Mouse (Mus musculus): ENCODE measurements around the gene Srgap2. TPM values are rescaled to one million over a fixed set of nuclear protein-coding genes. Genes with fewer than 3 reads are reported as not detected.

Srgap2 gene
- polyA plus RNA-seq (2017; shearing (Covaris generic)): 10 to 100 TPM; 49.7 to 55.6 TPM

DNA sequence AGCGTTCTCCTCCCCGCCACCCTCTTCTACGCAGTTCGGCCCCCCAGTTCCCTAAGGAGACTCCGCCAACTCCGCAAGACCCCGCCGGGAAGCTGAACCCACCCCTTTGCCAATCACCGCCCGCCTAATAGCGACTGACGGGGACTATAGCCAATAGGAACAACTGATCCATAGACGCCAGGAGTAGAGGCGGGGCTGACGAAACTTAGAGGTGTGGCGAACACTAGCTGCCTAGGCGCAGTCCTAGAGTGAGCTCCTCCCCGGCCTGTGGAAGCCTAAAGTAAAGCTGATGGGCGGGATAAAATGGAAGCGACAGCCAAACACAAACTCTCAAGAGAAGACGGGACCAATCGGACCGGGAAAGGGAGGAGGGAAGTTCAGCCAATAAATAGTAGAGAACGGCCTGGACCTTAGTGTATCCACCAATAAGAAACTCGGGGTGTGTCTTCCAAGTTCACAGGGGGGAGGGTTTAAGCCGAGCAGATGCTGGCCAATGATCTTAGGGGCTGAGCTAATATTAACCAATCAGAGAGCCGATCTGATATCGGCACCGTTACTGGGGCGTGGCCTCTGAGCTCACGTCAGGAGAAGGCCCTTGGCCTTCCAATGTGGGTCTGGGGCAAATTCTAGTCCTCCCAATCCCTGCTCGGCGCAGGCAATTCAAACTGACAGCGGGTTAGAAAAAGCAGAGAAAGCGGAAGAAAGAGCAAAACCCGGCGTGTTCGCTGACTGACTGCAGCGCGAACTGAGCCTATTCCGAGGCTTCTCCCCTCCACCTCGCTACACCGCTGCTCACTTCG, at the start of gene Srgap2, which contains the start of gene Fam72a:
Gene Srgap2 (minus strand): TSS at position 72 of the 800 bp plus-strand sequence.
Gene Fam72a (plus strand): TSS at position 623 of the 800 bp plus-strand sequence.

DNA sequence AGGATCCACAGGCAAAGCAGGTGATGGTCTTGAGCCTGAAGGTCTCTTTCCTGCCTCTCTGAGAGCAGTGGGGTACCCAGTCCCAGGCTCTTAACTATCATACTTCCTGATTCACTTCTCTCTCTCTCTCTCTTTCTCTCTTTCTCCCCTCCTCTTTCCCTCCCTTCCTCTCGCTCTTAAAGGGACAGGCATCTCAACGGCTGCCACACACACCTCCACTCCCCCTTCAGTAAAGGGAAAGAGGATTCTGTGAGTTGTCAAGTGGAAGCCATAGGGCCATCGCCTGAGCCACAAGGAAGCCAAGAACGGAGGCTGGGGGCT, 247.7 kb downstream of the Srgap2 start, which contains the start of gene Ikbke:
Gene Ikbke (minus strand): TSS at position 151 of the 321 bp plus-strand sequence.

DNA sequence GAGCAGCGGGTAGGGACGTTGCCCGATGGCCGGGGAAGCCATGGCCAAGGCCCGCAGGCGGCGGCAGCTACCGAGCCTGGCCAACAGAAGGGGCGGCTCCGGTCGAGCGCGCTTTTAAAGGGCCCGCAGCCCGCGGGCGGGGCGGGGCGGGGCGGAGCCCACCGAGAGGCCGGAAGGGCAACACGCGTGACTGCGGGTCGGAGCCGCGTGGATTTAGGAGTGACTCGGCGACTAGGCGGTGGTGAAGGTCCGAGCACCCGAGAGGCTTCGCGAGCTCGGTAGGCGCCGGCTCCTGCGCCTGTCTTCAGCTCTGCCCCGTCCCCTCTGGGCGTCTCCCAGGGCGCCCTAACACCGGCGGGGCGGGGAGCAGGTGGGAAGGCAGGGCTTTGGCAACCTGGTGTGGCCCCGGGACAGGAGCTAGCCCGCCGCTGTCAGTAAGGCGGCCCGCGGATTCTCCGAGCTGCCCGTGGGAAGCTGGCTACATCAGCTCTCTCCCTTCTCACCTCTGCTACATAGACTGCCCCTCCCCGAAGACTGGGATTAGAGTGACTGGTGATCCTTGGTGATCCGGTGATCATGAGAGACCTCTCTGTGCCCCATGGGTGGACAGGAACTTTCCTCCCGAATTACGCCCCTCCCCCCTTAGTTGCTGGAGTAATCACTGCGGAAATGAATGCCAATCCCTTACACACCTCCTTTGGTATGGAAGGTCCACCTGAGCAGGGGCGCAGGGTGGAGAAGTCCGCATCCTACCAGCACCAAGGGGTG, 281.9 kb downstream of the Srgap2 start, which contains the start of gene Rassf5:
Gene Rassf5 (minus strand): TSS at position 170 of the 768 bp plus-strand sequence.

Other genes starting within 250 kb of the Srgap2 start
- 100 to 1,000 TPM; 193 to 233 TPM for gene Ikbke, start 247.7 kb downstream of the Srgap2 start, polyA plus RNA-seq (2017; shearing (Covaris generic))
- gene Fam72a, start 551 bp upstream of the Srgap2 start, polyA plus RNA-seq (2017; shearing (Covaris generic)): 1 to 10 TPM; 2.2 to 3.1 TPM
- 1 to 10 TPM in 1 of 2 experiments, under 1 TPM in 1; 0.04 to 1.5 TPM for gene Avpr1b, start 71.9 kb upstream of the Srgap2 start, polyA plus RNA-seq (2017; shearing (Covaris generic))
- gene Ctse, start 111.0 kb upstream of the Srgap2 start, polyA plus RNA-seq (2017; shearing (Covaris generic)): 100 to 1,000 TPM; 319 to 610 TPM
- under 1 TPM in 1 of 2 experiments, not detected in 1; 0.18 TPM for gene Rab7b, start 161.3 kb upstream of the Srgap2 start, polyA plus RNA-seq (2017; shearing (Covaris generic))
- under 1 TPM; 0.08 to 0.61 TPM for gene Slc26a9, start 216.7 kb upstream of the Srgap2 start, polyA plus RNA-seq (2017; shearing (Covaris generic))